Mouse (Mus musculus) lung, embryonic 14.5 days (tissue): Measurements from ENCODE around the gene Wwox. TPM values are rescaled to one million over a fixed set of nuclear protein-coding genes. Genes with fewer than 3 reads are reported as not detected.
A peak's percentile ranks its signal among the peaks of the same experiment; 100 is the strongest.

ENCODE experiments used
- ATAC-seq: fragments of 200-750 bp; cut with Nextera tagmentation; 2 replicates; pipeline ENCODE4 v1.8.0; 2017; ENCODE audit warnings: mild to moderate bottlenecking, moderate TSS enrichment, moderate library complexity; ENCODE audit not compliant: insufficient read depth
- DNase-seq: peaks from one replicate; pipeline ENCODE4 v3.0.0-alpha.2; 2015
- H3K27ac ChIP-seq: fragments of 300-500 bp; sonication (generic); 2 replicates; pipeline ENCODE4 v1.5.1; 2014; ENCODE audit warnings: low read depth, mild to moderate bottlenecking, moderate library complexity
- H3K27me3 ChIP-seq: fragments of 300-500 bp; sonication (generic); 2 replicates; pipeline ENCODE4 v1.6.1; 2014; ENCODE audit warnings: low read length, control low read depth; ENCODE audit not compliant: insufficient read depth
- H3K36me3 ChIP-seq: fragments of 300-500 bp; sonication (generic); 2 replicates; pipeline ENCODE4 v1.6.1; 2014; ENCODE audit warnings: control low read depth; ENCODE audit not compliant: insufficient read depth
- H3K4me1 ChIP-seq: fragments of 300-500 bp; sonication (generic); 2 replicates; pipeline ENCODE4 v1.6.1; 2014; ENCODE audit warnings: antibody characterized with exemption, control low read depth; ENCODE audit not compliant: insufficient read depth
- H3K4me2 ChIP-seq: fragments of 300-500 bp; sonication (generic); 2 replicates; pipeline ENCODE4 v1.6.1; 2014; ENCODE audit warnings: mild to moderate bottlenecking
- H3K4me3 ChIP-seq: fragments of 300-500 bp; sonication (generic); 2 replicates; pipeline ENCODE4 v1.5.1; 2014; ENCODE audit warnings: low read depth, low read length
- H3K9ac ChIP-seq: fragments of 300-500 bp; sonication (generic); 2 replicates; pipeline ENCODE4 v1.6.1; 2014
- H3K9me3 ChIP-seq: fragments of 300-500 bp; sonication (generic); 2 replicates; pipeline ENCODE4 v1.6.1; 2016; ENCODE audit warnings: low read depth, low read length, control low read depth
- CTCF ChIP-seq: IDR thresholded peaks from 2 replicates; pipeline ENCODE4 v1.5.1; 2016; ENCODE audit warnings: antibody characterized with exemption, low read depth
- WGBS: fragments of 180-500 bp; shearing (Covaris S2); extraction: QIAGEN DNeasy Blood & Tissue Kit; methylation state at CpG from one replicate; pipeline ENCODE4 v1.1.7; 2014; 5-methylcytosine and 5-hydroxymethylcytosine counted together
- polyA plus RNA-seq: library from polyadenylated mRNA; unstranded; fragments of >200 nt; fragmentation: Nextera tagmentation; extraction: Ambion mirVana; gene quantifications from 2 replicates; pipeline ENCODE4 v1.2.1, GENCODE M21; 2014

Wwox gene
- polyA plus RNA-seq, 1 experiment from 2014 or later: 16.1 TPM

DNA sequence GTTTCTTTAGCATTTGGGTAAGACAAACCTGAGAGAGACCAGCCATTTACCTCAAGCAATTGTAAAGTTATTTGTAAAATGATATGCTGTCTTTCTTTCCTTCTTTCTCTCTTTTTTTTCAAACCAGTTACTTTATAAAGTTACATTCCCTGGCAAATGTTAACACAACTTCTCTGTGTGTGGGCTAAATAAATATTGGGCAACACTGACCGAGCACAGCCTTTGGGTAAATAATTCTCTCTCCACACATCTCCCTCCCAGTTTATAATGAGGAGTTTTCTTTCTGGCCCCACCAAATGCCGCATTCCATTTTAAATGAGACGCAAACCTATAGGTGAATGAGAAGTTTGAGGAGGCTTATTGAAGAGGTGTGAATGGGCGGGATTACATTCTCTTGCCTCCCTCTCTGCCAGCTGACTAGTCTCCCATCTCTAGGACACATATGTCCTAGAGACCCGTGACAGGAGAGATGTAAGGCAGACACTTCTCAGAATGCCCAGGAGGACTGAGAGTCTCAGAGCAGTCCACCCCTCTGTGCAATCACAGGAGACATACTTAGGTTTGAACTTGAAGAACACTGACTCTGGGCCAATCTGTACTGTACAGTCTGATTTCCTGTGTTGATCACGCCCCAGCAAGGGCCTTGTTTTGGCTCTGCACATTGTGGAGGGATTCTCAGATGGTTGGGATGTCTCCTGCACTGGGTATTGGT, 116.2 kb downstream of the Wwox start:
- no peak for TF ChIP-seq CTCF
- WGBS: 36% methylated on average over 6 of the region's 6 CpGs
- no peaks in the 10 kb centered on the region for H3K9me3 ChIP-seq
- H3K27me3 ChIP-seq: no peaks in the 10 kb centered on the region
- peak; percentile 69 for ATAC-seq
- H3K4me3 ChIP-seq: no peak overlapping the region
- peaks cover 7% of the 10 kb centered on the region for H3K4me1 ChIP-seq
- DNase-seq: peak; percentile 83
- no peak overlapping the region for H3K9ac ChIP-seq
- no peaks in the 10 kb centered on the region for H3K36me3 ChIP-seq
- peak overlapping the region; percentile 66; the same call in 1 of the 2 replicates for H3K27ac ChIP-seq
- no peak overlapping the region for H3K4me2 ChIP-seq

DNA sequence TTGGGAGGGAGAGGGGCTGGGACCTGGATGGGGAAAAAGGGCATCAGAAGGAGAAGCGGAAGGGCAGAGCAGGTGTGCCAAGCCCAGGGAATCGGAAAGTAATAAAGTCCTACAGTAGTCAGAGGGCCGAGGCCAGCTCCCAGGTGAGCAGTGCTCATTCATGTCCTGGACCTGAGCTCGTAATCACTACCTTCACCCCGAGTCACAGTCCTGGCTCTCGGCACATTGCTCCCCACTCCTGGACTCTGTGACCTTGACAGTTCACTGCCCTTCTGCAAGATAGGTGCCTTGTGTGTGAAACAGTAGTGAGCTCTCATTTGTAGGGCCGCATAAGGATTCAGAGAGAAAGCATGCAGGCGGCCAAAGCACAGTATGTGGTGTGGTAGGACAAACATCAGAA, 121.7 kb downstream of the Wwox start:
- TF ChIP-seq CTCF: no peak
- WGBS: 90% methylated on average over 8 of the region's 8 CpGs
- Histone ChIP-seq H3K4me2 (no peak overlapping the region), H3K27me3 (no peaks in the 10 kb centered on the region), H3K9me3 (peaks cover 3% of the 10 kb centered on the region; the same call in 1 of the 2 replicates), H3K9ac (no peak overlapping the region), H3K36me3 (no peaks in the 10 kb centered on the region), H3K4me3 (no peak overlapping the region), H3K4me1 (no peaks in the 10 kb centered on the region), H3K27ac (no peak overlapping the region)
- ATAC-seq (no peak), DNase-seq (no peak)

DNA sequence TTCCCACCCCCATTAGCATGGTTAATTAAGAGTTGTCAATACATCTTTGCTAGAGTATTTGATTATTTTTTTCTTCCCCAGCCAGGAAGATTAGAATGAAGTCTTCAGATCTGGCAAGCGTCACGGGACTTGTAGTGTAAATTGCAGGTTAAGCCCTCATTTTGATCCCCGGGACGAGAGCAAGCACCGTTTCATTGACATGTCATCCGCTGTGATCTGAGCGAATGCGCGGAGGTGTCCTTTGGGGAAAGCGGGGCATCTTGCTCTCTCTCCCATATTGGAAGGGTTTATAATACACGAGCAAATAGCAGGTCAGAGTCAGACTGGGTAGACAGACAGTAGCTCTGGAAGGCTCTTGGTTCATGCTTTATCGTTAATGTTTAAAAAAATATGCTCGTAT, 123.0 kb downstream of the Wwox start:
- Histone ChIP-seq H3K9me3 (peaks cover 3% of the 10 kb centered on the region; the same call in 1 of the 2 replicates), H3K27ac (no peak overlapping the region), H3K4me3 (no peak overlapping the region), H3K4me2 (no peak overlapping the region), H3K36me3 (no peaks in the 10 kb centered on the region), H3K9ac (no peak overlapping the region), H3K4me1 (no peaks in the 10 kb centered on the region), H3K27me3 (no peaks in the 10 kb centered on the region)
- ATAC-seq (no peak), DNase-seq (no peak)
- TF ChIP-seq CTCF: no peak
- WGBS: 82% methylated on average over 13 of the region's 13 CpGs

DNA sequence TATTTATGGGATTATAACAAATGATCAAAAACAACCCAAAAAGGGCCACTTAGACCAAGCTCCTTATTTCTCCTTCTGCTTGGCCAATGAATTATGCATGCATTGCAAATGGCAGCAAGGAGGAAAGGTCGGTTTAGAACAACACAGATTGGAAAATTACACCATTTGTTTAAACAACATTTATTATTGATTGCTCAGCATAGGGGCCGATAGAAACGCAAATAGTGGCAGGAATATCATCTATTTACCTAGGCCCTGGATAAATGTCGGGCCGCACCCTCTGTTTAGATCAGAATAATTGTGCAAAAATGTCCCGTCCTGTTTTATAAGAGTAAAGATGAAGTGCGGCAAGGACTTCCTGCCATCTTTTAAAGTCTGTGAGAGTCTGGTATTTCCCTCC, 123.9 kb downstream of the Wwox start:
- H3K36me3 ChIP-seq: no peaks in the 10 kb centered on the region
- no peak overlapping the region for H3K4me3 ChIP-seq
- 80% methylated on average over 7 of the region's 7 CpGs for WGBS
- DNase-seq (no peak), ATAC-seq (no peak)
- no peak overlapping the region for H3K9ac ChIP-seq
- H3K27ac ChIP-seq: no peak overlapping the region
- no peaks in the 10 kb centered on the region for H3K27me3 ChIP-seq
- TF ChIP-seq CTCF: no peak
- no peak overlapping the region for H3K4me2 ChIP-seq
- H3K4me1 ChIP-seq: no peaks in the 10 kb centered on the region
- H3K9me3 ChIP-seq: peaks cover 3% of the 10 kb centered on the region; the same call in 1 of the 2 replicates

DNA sequence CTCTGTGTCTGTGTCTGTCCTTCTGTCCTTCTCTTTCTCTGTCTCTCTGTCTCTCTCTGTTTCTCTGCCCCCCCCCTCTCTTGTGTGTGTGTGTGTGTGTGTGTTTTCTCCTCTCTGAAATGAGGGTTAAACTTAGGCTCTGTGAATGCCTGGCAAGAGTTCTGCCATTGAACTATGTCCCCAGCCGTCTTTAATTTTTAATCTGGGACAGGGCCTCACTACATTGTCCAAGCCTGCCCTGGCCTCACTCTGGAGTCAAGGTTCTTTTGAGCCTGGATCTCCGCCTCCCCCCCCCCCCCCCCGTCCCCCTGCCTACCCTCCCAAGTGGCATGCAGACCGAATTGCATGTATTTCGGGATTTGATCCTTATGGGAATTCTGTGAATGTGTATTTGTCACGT, 124.6 kb downstream of the Wwox start:
- TF ChIP-seq CTCF: no peak
- 64% methylated on average over 6 of the region's 6 CpGs for WGBS
- Histone ChIP-seq H3K4me2 (no peak overlapping the region), H3K9ac (no peak overlapping the region), H3K4me1 (no peaks in the 10 kb centered on the region), H3K9me3 (peaks cover 3% of the 10 kb centered on the region; the same call in 1 of the 2 replicates), H3K36me3 (no peaks in the 10 kb centered on the region), H3K27me3 (no peaks in the 10 kb centered on the region), H3K4me3 (no peak overlapping the region), H3K27ac (no peak overlapping the region)
- ATAC-seq (no peak), DNase-seq (no peak)

DNA sequence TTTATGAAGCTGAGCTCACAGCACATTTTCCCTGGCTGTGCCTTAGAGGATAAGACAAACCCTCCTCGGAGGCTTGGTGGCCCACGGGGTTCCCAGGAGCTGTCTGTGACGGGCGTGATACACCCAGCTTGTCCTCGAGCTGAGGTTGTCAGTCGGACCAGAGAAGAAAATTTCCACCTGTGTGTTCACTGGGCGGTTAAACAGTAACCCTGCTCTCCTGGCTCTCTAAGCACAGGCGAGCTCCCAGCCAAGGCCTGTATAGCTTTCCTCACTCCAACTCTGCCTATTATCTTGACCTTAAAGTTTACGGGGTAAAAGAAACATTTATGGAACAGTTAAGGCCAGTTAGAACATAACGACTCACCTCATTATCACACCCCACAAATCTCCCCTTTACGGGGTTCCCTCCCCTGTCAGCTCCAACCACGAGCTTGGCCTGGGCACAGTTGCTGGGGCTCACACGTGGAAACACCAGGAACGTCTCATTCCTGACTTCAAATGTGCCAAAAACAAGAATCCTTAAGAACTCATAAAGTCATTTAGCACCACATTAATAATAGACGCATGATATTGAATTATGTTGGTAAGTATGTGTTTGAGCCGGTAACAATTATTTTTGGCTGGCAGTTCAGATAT, 129.2 kb downstream of the Wwox start:
- no peak overlapping the region for H3K9ac ChIP-seq
- WGBS: 28% methylated on average over 16 of the region's 16 CpGs
- DNase-seq (peak; percentile 94), ATAC-seq (peak; percentile 95)
- no peak overlapping the region for H3K4me2 ChIP-seq
- 0 out of 2 replicates have a peak overlapping the region, but pooled peaks have one; percentile 13 for H3K27ac ChIP-seq
- no peak overlapping the region for H3K4me3 ChIP-seq
- H3K27me3 ChIP-seq: no peaks in the 10 kb centered on the region
- H3K36me3 ChIP-seq: no peaks in the 10 kb centered on the region
- no peak for TF ChIP-seq CTCF
- no peaks in the 10 kb centered on the region for H3K4me1 ChIP-seq
- H3K9me3 ChIP-seq: peaks cover 3% of the 10 kb centered on the region; the same call in 1 of the 2 replicates

- Histone ChIP-seq H3K4me2 (no peak overlapping the region), H3K4me1 (no peaks in the 10 kb centered on the region), H3K36me3 (no peaks in the 10 kb centered on the region), H3K27me3 (no peaks in the 10 kb centered on the region), H3K9me3 (no peaks in the 10 kb centered on the region; the same call in 1 of the 2 replicates), H3K9ac (no peak overlapping the region), H3K4me3 (no peak overlapping the region), H3K27ac (no peak overlapping the region)
- 74% methylated on average over 4 of the region's 4 CpGs for WGBS
- no peak for ATAC-seq
- TF ChIP-seq CTCF: no peak
- no peak for DNase-seq
Measured at GRCm38 (mm10) chr8:114573014-114573746, 133.7 kb downstream of the Wwox start.
